Mouse (Mus musculus) bone marrow, adult 2 months (tissue): ENCODE results near the gene Hoxa3.

ENCODE experiments used
- CTCF ChIP-seq: fragments of 200-500 bp; IDR thresholded peaks from 2 replicates; pipeline ENCODE4 v1.5.1; 2011; ENCODE audit warnings: low read length, control low read depth; ENCODE audit not compliant: control insufficient read depth, insufficient read depth
- POLR2A ChIP-seq: fragments of 200-500 bp; IDR thresholded peaks from 2 replicates; pipeline ENCODE4 v1.6.1; 2011; ENCODE audit warnings: low read depth, mild to moderate bottlenecking, control low read depth, low read length, borderline replicate concordance; ENCODE audit not compliant: control insufficient read depth

DNA sequence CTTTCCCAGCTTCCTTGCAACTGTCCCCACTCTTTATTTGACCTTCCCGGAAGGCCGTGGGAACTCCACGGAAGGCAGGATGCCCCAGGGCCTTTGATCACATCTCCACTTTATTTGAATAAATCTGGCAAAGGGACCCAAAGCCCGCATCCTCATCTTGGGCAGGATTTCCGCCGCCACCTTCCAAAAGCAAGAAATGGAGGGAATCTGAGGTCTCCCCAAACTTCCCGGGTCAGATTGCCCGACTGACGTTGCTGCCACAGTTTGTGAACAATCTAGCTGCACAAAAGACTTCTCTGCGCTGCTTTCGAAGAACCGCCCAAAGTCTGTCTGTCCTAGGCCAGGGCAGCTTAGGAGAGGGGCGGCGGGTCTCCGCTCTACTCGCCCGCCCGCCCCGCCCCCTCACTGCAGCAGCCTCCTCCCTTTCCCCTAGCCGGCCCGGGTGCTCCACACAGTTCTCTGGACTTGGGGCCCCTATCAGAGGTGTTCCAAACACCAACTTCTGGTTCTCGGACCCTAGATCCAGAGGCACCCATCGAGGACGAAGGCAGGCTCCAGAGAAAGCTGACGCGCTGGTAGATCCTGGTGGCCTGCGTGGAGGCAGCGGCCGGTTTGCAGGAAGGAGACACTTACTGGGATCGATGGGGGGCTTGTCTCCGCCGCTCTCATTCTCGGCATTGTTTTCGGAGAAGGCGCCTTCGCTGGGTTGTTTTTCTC is 11.9 kb upstream of the Hoxa3 start:
- TF ChIP-seq CTCF, result no peak
- TF ChIP-seq POLR2A, result no peak
